Mouse (Mus musculus) adrenal gland, postnatal 10 days (tissue): Measurements from ENCODE around the gene Gm340. TPM values are rescaled to one million over a fixed set of nuclear protein-coding genes. Genes with fewer than 3 reads are reported as not detected.

Source experiments
- DNase-seq: peaks from one replicate; pipeline ENCODE4 v3.0.0; 2021; ENCODE audit warnings: mixed read lengths
- microRNA-seq: library from miRNA; unstranded; fragments of <30 nt; microRNA quantifications from one replicate; pipeline ENCODE4 v1.2.0, GENCODE M21; 2021
- total RNA-seq, 2 experiments: library from RNA; stranded (reverse); gene quantifications; 2 replicates each; pipeline ENCODE4 v1.2.3; 2021

Gene Gm340
- total RNA-seq, 2 experiments from 2014 or later: 10.1 to 13.0 TPM

DNA sequence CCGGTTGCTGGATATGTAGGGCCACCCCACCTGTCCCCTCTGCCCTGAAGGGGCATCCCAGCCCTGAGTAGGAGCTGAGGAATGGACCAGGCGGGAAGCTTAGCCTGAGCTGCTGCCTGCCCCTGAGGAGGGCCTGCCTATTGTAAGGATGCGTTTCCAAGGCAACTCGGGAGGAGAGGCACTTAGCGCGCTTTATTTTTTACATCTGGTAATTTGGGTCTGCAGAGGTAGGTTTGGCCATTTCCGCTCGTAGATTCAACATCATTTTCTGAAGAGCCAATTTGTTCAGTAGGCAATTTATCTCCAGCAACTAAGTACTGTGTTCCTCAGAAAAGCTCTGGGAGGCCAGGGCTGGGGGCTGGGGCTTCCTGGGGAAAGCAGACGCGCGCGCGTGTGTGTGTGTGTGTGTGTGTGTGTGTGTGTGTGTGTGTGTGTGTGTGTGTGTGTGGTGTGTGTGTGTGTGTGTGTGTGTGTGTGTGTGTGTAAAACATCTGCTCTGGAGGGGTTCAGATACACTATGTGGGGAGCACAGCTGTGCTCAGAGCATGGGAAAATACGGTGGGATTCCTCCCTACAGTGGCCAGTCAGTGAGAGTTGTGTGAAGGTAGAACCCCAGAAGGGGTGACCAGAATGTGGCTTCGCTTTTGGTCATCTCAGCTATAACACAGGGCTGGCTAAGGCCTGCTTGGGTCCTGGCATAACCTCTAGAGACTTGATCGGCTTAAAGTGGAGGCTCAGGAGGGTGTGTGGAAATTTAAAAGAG is 31.3 kb downstream of the Gm340 start:
- DNase-seq: no peak

DNA sequence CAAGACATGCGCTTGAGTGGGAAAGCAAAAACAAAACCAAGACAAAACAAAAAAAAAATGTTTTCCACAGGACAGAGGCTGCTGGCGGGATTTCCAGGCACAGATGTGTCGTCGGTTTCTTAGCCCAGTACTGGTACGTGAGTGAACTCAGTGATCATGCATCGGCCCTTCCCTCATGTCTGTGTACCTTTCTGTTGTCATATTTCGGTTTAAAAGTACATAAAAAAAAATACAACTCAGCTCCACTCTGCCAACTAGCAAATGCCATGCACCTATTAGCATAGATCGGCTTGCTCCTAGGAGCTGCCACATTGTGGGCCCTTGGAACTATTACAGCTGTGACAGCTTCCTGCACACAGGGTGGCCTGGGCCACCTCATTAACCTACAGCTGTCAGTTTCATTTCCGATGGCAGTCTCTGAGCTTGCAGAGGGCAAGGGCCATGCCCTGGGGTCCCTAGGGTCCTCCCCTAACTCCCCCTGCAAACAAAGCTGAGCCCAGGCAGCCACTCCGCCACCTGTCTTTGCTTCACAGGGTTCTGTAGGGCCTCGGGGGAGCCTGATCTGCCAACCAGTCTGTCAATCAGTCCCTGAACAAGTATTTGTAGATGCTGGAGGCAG is 33.5 kb downstream of the Gm340 start:
- peak; percentile 16 for DNase-seq

DNA sequence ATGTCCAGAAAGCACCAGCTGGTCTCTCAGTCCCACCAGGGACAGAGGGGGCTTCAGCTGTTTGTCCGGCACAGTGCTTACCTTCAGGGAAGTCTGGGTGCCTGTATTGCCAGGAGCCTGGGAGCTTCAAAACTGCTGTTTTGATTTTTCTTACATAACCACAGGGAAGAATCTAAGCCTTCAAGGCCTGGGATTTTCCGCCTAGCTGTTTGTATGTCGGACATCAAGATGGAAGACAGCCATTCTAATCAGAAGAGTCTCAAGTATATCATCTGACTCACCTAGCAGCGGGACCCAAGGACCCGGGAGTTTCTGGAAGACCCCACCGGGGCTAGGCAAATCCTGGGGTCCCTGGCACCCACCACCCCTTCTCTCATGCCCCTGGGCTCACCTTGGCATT is 34.1 kb downstream of the Gm340 start:
- DNase-seq: no peak

DNA sequence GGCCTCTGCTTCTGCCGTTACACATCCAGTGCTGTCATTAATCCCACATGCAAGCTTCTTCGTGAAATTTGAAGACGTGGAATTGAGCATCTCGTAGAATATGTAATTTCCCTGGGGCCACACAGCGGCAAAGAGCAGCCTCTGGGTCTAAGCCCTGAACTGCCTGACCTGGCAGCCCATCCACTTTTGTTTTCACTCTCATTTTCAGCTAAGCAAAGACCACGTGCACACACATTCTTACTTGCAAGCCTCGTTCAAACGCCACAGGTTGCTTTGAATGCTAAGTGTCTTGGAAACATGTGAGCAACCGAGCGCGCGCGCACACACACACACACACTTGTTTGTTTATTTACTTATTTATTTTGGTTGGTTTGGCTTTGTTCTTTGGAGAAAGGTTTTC is 34.9 kb downstream of the Gm340 start:
- DNase-seq: no peak

DNA sequence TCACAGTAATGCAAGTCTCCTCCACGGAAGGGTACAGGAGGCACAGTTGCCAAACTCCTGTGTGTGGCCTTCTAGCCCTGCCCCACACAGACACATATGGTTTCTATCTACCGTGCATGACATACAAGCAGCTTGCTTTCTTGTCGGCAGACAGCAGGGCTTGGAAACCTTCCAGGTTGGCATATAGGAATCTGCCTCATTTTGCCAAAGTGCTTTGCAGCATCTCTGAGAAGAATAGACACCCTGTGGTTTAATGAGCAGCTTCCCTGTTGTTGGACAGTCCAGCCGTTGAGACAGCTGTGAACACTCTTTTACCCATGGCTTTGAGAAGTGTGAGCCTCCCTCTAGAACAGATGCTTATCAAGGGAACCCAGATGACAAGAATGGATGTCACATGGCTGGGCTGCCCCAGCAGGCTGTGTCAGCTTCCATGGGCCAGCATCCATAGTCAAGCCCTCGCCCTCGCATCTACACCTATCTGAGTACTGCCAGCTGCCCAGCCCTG is 36.0 kb downstream of the Gm340 start:
- DNase-seq: no peak

DNA sequence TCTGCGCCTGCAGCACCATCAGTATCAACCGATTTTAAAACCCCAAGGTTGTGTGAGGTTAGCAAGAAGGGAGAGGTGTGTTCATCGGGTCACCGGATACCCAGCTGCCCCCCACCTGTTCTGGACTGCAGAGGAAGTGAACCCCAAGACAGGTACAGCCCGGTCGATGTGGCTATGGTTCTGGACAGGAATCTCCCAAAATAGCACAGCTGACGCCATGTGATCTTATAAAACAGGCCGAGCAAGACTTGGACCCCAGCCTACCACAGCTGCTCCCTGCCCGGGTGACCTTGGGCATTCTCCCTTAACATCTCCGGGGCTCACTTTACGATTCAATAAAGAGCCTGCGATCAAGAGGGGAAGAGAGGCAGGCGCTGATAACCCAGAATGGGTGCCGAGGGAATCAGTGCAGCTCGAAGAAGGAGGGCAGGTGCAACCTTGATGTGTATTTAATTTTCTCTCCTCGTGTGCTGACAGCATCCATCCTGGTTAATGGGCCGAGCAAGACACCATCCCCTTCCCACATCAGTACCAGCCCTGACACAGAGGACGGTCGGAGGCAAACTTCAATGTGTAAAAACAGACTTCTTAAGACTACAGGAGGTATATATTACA is 36.7 kb downstream of the Gm340 start:
- peak; percentile 40 for DNase-seq

DNA sequence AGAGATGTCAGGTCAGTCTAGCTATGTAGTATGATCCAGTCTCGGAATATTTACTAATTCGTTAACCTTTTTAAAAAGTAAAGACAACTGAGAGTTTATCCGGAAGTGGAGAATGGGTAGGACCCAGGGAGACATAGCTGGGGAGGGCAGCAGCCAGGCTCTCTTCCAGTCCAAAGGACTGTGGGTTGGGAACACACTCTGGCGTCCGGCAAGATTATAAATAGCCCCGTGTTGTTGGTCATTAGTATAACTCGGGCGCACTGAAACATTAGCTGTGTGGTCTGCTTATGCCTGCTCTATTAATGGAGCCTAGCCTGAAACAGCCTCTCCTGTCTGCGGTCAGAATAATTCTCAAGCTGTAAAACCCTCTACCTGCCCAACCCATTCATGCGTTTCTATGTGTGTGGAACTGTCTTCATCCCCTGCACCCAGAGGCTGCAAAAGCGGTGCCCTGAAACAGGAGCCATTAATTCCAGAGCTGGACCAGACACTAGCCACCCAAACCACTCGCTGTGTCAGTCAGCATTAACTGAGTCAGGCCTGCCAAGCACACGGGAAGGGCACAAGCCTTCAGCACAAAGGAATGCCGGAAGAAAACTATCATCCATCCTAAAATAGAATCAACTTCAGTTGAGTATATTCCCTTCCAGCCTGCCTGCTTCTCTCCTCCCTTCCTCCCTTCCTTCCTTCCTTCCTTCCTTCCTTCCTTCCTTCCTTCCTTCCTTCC is 38.4 kb downstream of the Gm340 start:
- no peak for DNase-seq

DNA sequence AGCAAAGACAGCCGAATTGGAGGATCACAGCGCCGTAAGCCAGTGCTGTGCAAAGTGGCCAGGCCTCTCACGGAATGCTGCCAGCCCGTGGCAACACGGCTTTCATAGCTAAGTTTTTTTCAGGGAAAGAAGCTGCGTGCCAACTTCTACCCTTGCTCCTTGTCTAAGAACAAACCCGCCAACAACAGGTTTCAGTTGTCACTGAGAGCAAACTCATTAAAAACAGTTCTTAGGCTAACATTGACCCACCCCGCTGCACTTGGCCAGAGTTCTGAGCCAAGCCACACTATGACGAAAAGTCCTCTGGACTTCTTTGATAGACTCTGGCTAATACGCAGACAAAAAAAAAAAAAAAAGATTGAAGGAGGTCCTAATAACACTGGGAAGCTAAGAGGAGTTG is 46.8 kb downstream of the Gm340 start:
- DNase-seq: no peak

DNA sequence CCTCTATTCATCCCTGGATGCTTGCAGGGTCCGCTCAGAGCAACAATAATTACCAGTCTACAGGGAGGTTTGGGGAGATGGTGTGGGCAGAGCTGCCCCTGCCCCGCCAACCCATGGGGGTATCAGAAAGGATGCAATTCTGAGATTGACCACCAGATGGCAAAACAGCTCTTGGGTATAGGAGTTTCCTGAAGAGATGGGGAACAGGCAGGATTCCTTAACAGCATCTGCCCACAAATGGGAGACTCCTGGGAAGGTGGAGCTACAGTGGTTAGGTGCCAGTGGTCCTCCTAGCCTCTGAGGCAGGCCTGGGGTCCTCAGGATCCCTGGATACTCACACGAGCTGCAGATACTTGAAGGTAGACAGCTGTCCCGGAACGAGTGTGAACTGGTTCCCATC is 47.4 kb downstream of the Gm340 start:
- DNase-seq: peak; percentile 65

DNA sequence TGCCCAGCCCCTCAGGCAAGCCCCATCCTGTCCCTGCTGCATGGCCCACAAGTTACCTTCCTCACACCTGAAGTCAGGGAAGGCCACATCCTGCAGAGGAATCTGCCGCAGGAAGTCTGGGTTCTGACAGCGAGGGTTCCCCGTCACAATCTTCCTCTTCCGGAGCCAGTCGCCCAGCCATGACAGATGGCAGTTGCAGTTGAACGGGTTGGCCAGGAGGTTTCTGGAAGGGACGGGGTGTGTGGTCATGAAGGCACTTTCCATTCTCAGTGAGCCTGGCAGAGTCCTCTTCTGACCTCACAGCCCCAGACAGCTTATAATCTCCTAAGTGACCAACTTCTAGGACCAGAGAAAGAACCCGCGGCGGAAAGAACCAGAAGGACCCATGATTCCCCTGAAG is 51.9 kb downstream of the Gm340 start:
- no peak for DNase-seq

DNA sequence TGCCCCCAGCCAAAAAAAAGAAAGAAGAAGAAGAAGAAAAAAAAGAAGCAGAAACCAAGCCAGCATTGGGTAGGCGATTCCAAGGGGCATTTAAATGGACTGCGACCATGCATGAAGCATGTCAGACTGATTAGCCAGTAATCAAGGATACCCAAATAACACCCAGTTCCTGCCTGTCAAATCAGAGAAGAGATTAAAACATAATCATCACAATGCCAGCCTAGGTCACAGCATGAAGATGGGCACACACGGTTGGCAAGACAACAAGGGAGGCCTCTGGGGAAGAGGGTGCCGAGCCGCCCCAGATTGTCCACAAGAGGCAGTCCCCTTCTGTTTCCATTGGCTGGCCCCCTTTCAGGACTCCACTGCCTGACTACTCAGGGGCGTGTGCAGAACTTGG is 52.8 kb downstream of the Gm340 start:
- DNase-seq: no peak

Small RNA genes lying within 50 kb of the gene (microRNA-seq; reads per million reads assigned to microRNA genes)
- not detected for gene Mir8091

Other genes with a start within 250 kb of the Gm340 start
- 1 to 10 TPM; 6.2 to 8.7 TPM for gene Pik3ap1, start 197.3 kb upstream of the Gm340 start, total RNA-seq
- gene Lcor, start 99.7 kb upstream of the Gm340 start, total RNA-seq: 10 to 100 TPM; 13.9 to 17.7 TPM
- 1 to 10 TPM; 3.8 to 5.7 TPM for gene Slit1, start 161.3 kb downstream of the Gm340 start, total RNA-seq
- 1 to 10 TPM; 7.6 to 8.6 TPM for gene Arhgap19, start 219.7 kb downstream of the Gm340 start, total RNA-seq
- 10 to 100 TPM in 1 of 2 experiments, 1 to 10 TPM in 1; 8.6 to 11.7 TPM for gene Frat1, start 247.6 kb downstream of the Gm340 start, total RNA-seq